Mouse (Mus musculus): ENCODE results near the gene Olah. TPM values are rescaled to one million over a fixed set of nuclear protein-coding genes. Genes with fewer than 3 reads are reported as not detected.

The Olah gene
- polyA plus RNA-seq, 1 experiment: not detected

DNA sequence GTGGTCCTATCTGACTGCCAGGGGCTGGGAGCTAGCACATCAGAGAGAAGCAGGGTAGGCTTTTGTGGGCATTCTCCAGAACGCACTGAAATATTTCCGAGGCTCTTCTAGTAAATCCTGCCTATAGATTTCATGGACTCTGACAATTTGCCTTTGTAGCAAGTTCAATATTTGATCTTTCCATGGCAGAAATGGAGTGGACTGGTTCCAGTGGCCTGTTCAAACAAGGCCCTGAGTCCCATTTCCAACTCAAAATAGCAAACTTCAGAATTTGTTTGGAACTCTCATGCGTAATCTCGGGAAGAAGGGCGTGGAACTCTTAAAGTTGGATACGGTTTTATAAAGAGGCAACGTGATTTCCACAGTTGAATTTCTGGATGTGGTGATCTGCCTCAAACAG is 101.2 kb downstream of the Olah start:
- H3K4me1 ChIP-seq (ENCODE audit: control insufficient read depth): peaks cover 5% of the 10 kb centered on the region
- no peaks in the 10 kb centered on the region for H3K27me3 ChIP-seq (ENCODE audit: control insufficient read depth)
- no peaks in the 10 kb centered on the region for H3K9me3 ChIP-seq (ENCODE audit: control insufficient read depth, low read length)
- no peak for TF ChIP-seq TAL1 (IDR thresholded peaks at IDR 0.05; ENCODE audit: low read length)
- no peak for TF ChIP-seq GATA1 (IDR thresholded peaks at IDR 0.05; ENCODE audit: low read length)
- H3K4me3 ChIP-seq (replicated peaks): no peak overlapping the region
- H3K36me3 ChIP-seq (ENCODE audit: control insufficient read depth): no peaks in the 10 kb centered on the region

- Histone ChIP-seq H3K27me3 (ENCODE audit: control insufficient read depth) (no peaks in the 10 kb centered on the region), H3K9me3 (ENCODE audit: control insufficient read depth, low read length) (no peaks in the 10 kb centered on the region), H3K4me1 (ENCODE audit: control insufficient read depth) (peaks cover 2% of the 10 kb centered on the region), H3K4me3 (replicated peaks) (no peak overlapping the region), H3K36me3 (ENCODE audit: control insufficient read depth) (no peaks in the 10 kb centered on the region; the same call in 1 of the 2 replicates)
- no peak for TF ChIP-seq GATA1 (IDR thresholded peaks at IDR 0.05; ENCODE audit: low read length)
- TF ChIP-seq TAL1 (IDR thresholded peaks at IDR 0.05; ENCODE audit: low read length): no peak
Observed at GRCm38 (mm10) chr2:3292170-3292569, 104.8 kb downstream of the Olah start.

Other genes starting within 250 kb of the Olah start
- 0.70 and 1.3 TPM in 2 replicates for gene Nmt2, start 113.0 kb downstream of the Olah start, polyA plus RNA-seq (2012)
- gene Rpp38, start 64.6 kb downstream of the Olah start, polyA plus RNA-seq (2012): 0.03 and 0.11 TPM in 2 replicates
- gene Acbd7, start 61.0 kb downstream of the Olah start, polyA plus RNA-seq (2012): not detected in 2 replicates
- not detected in 2 replicates for gene Meig1, start 25.4 kb upstream of the Olah start, polyA plus RNA-seq (2012)
- gene Dclre1c, start 26.9 kb upstream of the Olah start, polyA plus RNA-seq (2012): 0.02 and 0.18 TPM in 2 replicates
- 0.12 and 0.31 TPM in 2 replicates for gene Suv39h2, start 77.8 kb upstream of the Olah start, polyA plus RNA-seq (2012)
- gene Gm45902, start 115.6 kb upstream of the Olah start, polyA plus RNA-seq (2012): 0.10 and 0.11 TPM in 2 replicates
- 0.74 and 0.87 TPM in 2 replicates for gene Hspa14, start 115.6 kb upstream of the Olah start, polyA plus RNA-seq (2012)
- gene Cdnf, start 115.8 kb upstream of the Olah start, polyA plus RNA-seq (2012): 0.02 TPM in 1 of 2 replicates, not detected in the other
- 0.39 and 0.90 TPM in 2 replicates for gene Fam107b, start 173.3 kb upstream of the Olah start, polyA plus RNA-seq (2012)